Mouse (Mus musculus) intestine, embryonic 14.5 days (tissue): Measurements from ENCODE around the gene Ddx54. TPM values are rescaled to one million over a fixed set of nuclear protein-coding genes. Genes with fewer than 3 reads are reported as not detected.

Experiments used
- ATAC-seq: fragments of 200-750 bp; cut with Nextera tagmentation; replicated peaks from 2 replicates; pipeline ENCODE4 v1.8.0; 2017; ENCODE audit warnings: low read depth, moderate number of reproducible peaks, moderate TSS enrichment, moderate library complexity; ENCODE audit not compliant: low FRiP score, low TSS enrichment
- DNase-seq: peaks from one replicate; pipeline ENCODE4 v3.0.0-alpha.2; 2018; ENCODE audit warnings: low spot score
- H3K27ac ChIP-seq: fragments of 300-500 bp; sonication (generic); 2 replicates; pipeline ENCODE4 v1.5.1; 2014; ENCODE audit warnings: low read depth, mild to moderate bottlenecking, control low read depth
- H3K27me3 ChIP-seq: fragments of 300-500 bp; sonication (generic); replicated peaks from 2 replicates; pipeline ENCODE4 v1.6.1; 2014; ENCODE audit warnings: low read length, control low read depth; ENCODE audit not compliant: control insufficient read depth, insufficient read depth
- H3K36me3 ChIP-seq: fragments of 300-500 bp; sonication (generic); 2 replicates; pipeline ENCODE4 v1.6.1; 2014; ENCODE audit warnings: low read length, control low read depth; ENCODE audit not compliant: control insufficient read depth, insufficient read depth
- H3K4me1 ChIP-seq: fragments of 300-500 bp; sonication (generic); replicated peaks from 2 replicates; pipeline ENCODE4 v1.6.1; 2014; ENCODE audit warnings: low read length, control low read depth, mixed read lengths; ENCODE audit not compliant: control insufficient read depth, insufficient read depth
- H3K4me2 ChIP-seq: fragments of 300-500 bp; sonication (generic); 2 replicates; pipeline ENCODE4 v1.6.1; 2014; ENCODE audit warnings: low read length
- H3K4me3 ChIP-seq: fragments of 300-500 bp; sonication (generic); 2 replicates; pipeline ENCODE4 v1.5.1; 2014; ENCODE audit warnings: low read depth, low read length, control low read depth, mixed read lengths
- H3K9ac ChIP-seq: fragments of 300-500 bp; sonication (generic); 2 replicates; pipeline ENCODE4 v1.6.1; 2014; ENCODE audit warnings: mild to moderate bottlenecking, low read length
- H3K9me3 ChIP-seq: fragments of 300-500 bp; sonication (generic); 2 replicates; pipeline ENCODE4 v1.6.1; 2016; ENCODE audit warnings: low read length, control low read depth; ENCODE audit not compliant: control insufficient read depth
- WGBS: fragments of 180-500 bp; shearing (Covaris S2); extraction: QIAGEN DNeasy Blood & Tissue Kit; methylation state at CpG from one replicate; pipeline ENCODE4 v1.1.7; 2014; 5-methylcytosine and 5-hydroxymethylcytosine counted together
- polyA plus RNA-seq: library from polyadenylated mRNA; unstranded; fragments of >200 nt; fragmentation: Nextera tagmentation; extraction: Ambion mirVana; gene quantifications from 2 replicates; pipeline ENCODE4 v1.2.1, GENCODE M21; 2014

Ddx54 gene
- polyA plus RNA-seq, 1 experiment from 2014 or later, result 41.0 TPM

DNA sequence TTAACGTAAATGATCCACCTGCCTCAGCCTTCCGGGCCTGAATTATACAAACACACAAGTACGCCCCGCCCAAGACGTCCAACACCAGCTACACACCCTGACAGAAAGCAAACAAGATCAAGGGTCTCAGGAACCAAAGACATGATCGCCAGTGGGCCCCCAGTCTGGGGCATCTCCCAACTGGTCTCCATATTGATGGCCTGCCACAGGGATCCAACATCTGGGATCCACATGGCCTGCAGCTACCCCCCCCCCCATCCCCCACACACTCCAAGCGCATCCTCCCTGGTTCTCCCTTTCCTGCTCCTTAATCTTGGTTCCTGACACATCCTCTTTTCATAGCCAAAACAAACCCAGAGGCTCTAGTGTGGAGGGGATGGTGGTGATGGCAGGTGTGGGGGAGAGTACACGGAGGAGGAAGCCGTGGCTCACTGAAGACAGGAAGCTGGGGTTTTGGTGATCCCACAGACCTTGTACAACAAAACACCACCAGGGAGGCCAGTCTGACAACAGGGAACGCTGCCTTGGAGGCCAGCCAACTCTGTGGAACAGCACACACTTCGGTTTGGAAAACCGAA, 33.9 kb upstream of the Ddx54 start:
- Histone ChIP-seq H3K9me3 (no peaks in the 10 kb centered on the region), H3K4me1 (peaks cover 35% of the 10 kb centered on the region), H3K4me2 (peak overlapping the region; percentile 28), H3K27ac (peak overlapping the region; percentile 84), H3K9ac (no peak overlapping the region), H3K36me3 (peaks cover 19% of the 10 kb centered on the region; the same call in 1 of the 2 replicates), H3K4me3 (no peak overlapping the region), H3K27me3 (no peaks in the 10 kb centered on the region)
- peak; percentile 55; the same call in 1 of the 2 replicates for ATAC-seq
- WGBS, result 27% methylated on average over 12 of the region's 12 CpGs
- peak; percentile 74 for DNase-seq

- H3K27me3 ChIP-seq, result no peaks in the 10 kb centered on the region
- H3K4me1 ChIP-seq, result peaks cover 35% of the 10 kb centered on the region
- no peak overlapping the region for H3K4me3 ChIP-seq
- no peaks in the 10 kb centered on the region for H3K9me3 ChIP-seq
- H3K27ac ChIP-seq, result peak overlapping the region; percentile 84
- ATAC-seq (0 out of 2 replicates have a peak, but pooled peaks have one; percentile 20), DNase-seq (peak; percentile 72)
- WGBS, result 37% methylated on average over 26 of the region's 26 CpGs
- H3K36me3 ChIP-seq, result peaks cover 27% of the 10 kb centered on the region
- H3K9ac ChIP-seq, result no peak overlapping the region
- peak overlapping the region; percentile 28 for H3K4me2 ChIP-seq
Measured at GRCm38 (mm10) chr5:120579211-120579897, 33.2 kb upstream of the Ddx54 start.

- Histone ChIP-seq H3K4me2 (no peak overlapping the region), H3K4me3 (no peak overlapping the region), H3K27me3 (no peaks in the 10 kb centered on the region), H3K36me3 (peaks cover 34% of the 10 kb centered on the region), H3K4me1 (peaks cover 35% of the 10 kb centered on the region), H3K27ac (peak overlapping the region; percentile 84; the same call in 1 of the 2 replicates), H3K9ac (no peak overlapping the region), H3K9me3 (no peaks in the 10 kb centered on the region)
- WGBS, result 86% methylated on average over 26 of the region's 26 CpGs
- ATAC-seq (no peak), DNase-seq (no peak)
Measured at GRCm38 (mm10) chr5:120579898-120580626, 32.5 kb upstream of the Ddx54 start.

DNA sequence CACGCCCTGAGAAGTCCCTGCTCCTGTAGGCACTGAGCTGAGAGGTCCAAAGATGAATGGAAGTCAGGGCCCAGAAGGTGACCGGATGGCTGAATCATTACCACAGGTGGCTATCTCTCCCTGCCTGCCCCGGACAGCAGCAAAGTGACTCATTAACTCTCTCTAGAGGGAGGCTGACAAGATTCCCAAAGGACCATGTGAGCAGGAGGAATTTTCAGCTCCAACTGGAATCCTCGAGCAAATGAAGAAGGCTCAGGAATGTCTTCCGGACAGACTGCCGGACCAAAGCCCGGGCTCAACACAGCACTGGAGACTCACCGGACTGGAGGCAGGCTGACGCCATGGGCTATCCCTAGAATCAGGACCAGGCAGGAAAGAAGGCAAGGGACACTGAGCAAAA, 30.5 kb upstream of the Ddx54 start:
- Histone ChIP-seq H3K9ac (no peak overlapping the region), H3K27me3 (no peaks in the 10 kb centered on the region), H3K36me3 (peaks cover 34% of the 10 kb centered on the region), H3K4me3 (no peak overlapping the region), H3K4me2 (no peak overlapping the region), H3K4me1 (peaks cover 43% of the 10 kb centered on the region), H3K27ac (no peak overlapping the region), H3K9me3 (no peaks in the 10 kb centered on the region)
- DNase-seq (no peak), ATAC-seq (no peak)
- 80% methylated on average over 9 of the region's 9 CpGs for WGBS

DNA sequence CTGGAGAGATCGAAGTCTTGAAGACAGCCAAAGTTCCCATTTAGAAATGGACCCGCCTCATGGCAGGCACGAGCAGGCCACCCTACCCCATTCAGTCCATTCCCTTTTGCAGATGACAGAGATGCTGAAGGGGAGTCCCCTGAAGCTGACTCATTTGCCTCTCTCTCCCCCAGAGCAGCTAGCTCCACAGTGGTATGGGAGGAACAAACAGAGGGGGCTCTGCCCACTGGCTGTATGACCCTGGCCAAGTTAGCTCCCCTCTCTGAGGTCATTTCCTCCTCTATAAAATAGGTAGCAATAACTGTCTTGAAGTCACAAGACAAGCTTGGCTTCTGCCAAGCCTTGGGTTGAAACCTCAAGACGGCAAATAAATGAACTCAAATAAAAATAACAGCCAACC, 29.0 kb upstream of the Ddx54 start:
- H3K9me3 ChIP-seq, result no peaks in the 10 kb centered on the region
- peaks cover 36% of the 10 kb centered on the region for H3K4me1 ChIP-seq
- no peak for DNase-seq
- no peaks in the 10 kb centered on the region for H3K27me3 ChIP-seq
- H3K9ac ChIP-seq, result no peak overlapping the region
- no peak overlapping the region for H3K4me3 ChIP-seq
- WGBS, result 90% methylated on average over 4 of the region's 4 CpGs
- no peak overlapping the region for H3K27ac ChIP-seq
- no peak overlapping the region for H3K4me2 ChIP-seq
- no peak for ATAC-seq
- H3K36me3 ChIP-seq, result peaks cover 34% of the 10 kb centered on the region

GRCm38 (mm10) chr5:120584968-120585367, 27.6 kb upstream of the Ddx54 start:
- no peaks in the 10 kb centered on the region for H3K27me3 ChIP-seq
- 40% methylated on average over 15 of the region's 15 CpGs for WGBS
- H3K27ac ChIP-seq, result no peak overlapping the region
- peaks cover 34% of the 10 kb centered on the region for H3K36me3 ChIP-seq
- H3K4me1 ChIP-seq, result peaks cover 21% of the 10 kb centered on the region
- H3K4me2 ChIP-seq, result no peak overlapping the region
- ATAC-seq (no peak), DNase-seq (no peak)
- no peaks in the 10 kb centered on the region for H3K9me3 ChIP-seq
- H3K4me3 ChIP-seq, result no peak overlapping the region
- no peak overlapping the region for H3K9ac ChIP-seq

- 7% methylated on average over 17 of the region's 17 CpGs for WGBS
- peaks cover 23% of the 10 kb centered on the region for H3K36me3 ChIP-seq
- ATAC-seq, result no peak
- no peaks in the 10 kb centered on the region for H3K27me3 ChIP-seq
- no peaks in the 10 kb centered on the region for H3K9me3 ChIP-seq
- no peak for DNase-seq
- peak overlapping the region; percentile 84 for H3K4me3 ChIP-seq
- 0 out of 2 replicates have a peak overlapping the region, but pooled peaks have one; percentile 77 for H3K9ac ChIP-seq
- peak overlapping the region; percentile 97 for H3K4me2 ChIP-seq
- H3K27ac ChIP-seq, result peak overlapping the region; percentile 54
- H3K4me1 ChIP-seq, result peaks cover 18% of the 10 kb centered on the region
Measured at GRCm38 (mm10) chr5:120586741-120587615, 25.6 kb upstream of the Ddx54 start.

DNA sequence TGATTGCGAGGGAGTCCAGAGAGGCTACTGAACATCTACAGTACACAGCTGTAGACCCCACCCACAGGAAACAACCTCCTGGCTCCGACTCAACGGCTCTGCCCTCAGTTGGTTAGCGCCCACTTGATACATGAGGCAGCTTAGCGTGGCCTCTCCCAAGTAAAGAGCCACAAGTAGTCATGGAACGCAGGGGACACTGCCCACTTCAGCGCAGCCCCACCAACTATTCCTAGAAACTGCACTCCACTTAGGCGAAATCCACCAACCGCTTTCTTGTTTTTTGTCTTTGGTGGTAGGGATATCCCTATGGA, 25.0 kb upstream of the Ddx54 start:
- Histone ChIP-seq H3K9ac (peak overlapping the region; percentile 77; the same call in 1 of the 2 replicates), H3K4me1 (peaks cover 18% of the 10 kb centered on the region), H3K27me3 (no peaks in the 10 kb centered on the region), H3K9me3 (no peaks in the 10 kb centered on the region), H3K36me3 (peaks cover 23% of the 10 kb centered on the region), H3K4me3 (peak overlapping the region; percentile 84), H3K27ac (peak overlapping the region; percentile 54; the same call in 1 of the 2 replicates), H3K4me2 (peak overlapping the region; percentile 97)
- WGBS, result 20% methylated on average over 9 of the region's 9 CpGs
- DNase-seq, result no peak
- no peak for ATAC-seq
